Mouse (Mus musculus) left cerebral cortex, adult 18-20 months (tissue): ENCODE results near the gene Sva. TPM values are rescaled to one million over a fixed set of nuclear protein-coding genes. Genes with fewer than 3 reads are reported as not detected.

Source experiments
- DNase-seq, 2 experiments: peaks; one replicate each; pipeline ENCODE4 v3.0.0; 2021 to 2022; ENCODE audit warnings: low spot score in 2 of 2, mixed read lengths in 1 of 2
- long read RNA-seq, 2 experiments: library from polyadenylated mRNA; stranded (forward); transcript quantifications; one replicate each; pipeline ENCODE4 v2.0.0; 2021
- total RNA-seq, 2 experiments: library from RNA; stranded (reverse); gene quantifications; 2 replicates each; pipeline ENCODE4 v1.2.3; 2021

The Sva gene
- total RNA-seq, result not detected
- long read RNA-seq, experiment 1, result 0 reads
- long read RNA-seq, experiment 2, result 0 reads

DNA sequence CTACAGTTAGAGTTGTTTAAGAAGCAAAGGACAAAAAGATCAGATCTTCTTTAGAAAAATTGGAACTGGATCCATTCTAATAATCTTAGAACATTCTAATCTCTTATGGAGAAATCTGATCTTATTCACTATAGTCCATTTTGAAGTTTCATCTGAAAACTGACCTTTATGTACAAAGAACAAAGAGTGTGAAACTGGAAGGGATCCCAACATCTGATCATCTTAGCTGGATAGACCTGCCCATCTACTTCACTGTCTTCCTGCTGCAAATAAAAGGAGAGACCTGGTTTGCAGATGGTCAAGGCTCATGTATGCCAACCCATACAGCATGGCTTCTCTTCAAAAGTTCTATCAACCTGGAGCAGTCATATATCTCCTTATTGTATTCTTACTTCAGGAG is at the start of gene Sva:
TSS of gene Sva (plus strand) at position 301 of the 400 bp plus-strand sequence.
- no peak for DNase-seq

Other genes with a start within 250 kb of the Sva start
- not detected for gene Pip, start 190.9 kb upstream of the Sva start, total RNA-seq
- not detected for gene Sval2, start 185.4 kb upstream of the Sva start, total RNA-seq
- not detected for gene Sval1, start 86.8 kb upstream of the Sva start, total RNA-seq
- gene Sval3, start 70.3 kb upstream of the Sva start, total RNA-seq, result not detected
- gene Tas2r139, start 102.5 kb downstream of the Sva start, total RNA-seq, result not detected
- not detected for gene Tas2r144, start 176.9 kb downstream of the Sva start, total RNA-seq
- gene Gstk1, start 207.5 kb downstream of the Sva start, total RNA-seq, result 10 to 100 TPM; 11.0 to 14.9 TPM
- gene Tmem139, start 223.6 kb downstream of the Sva start, total RNA-seq, result not detected
- 10 to 100 TPM; 20.6 to 22.3 TPM for gene Casp2, start 226.6 kb downstream of the Sva start, total RNA-seq
- 1 to 10 TPM; 3.8 to 4.0 TPM for gene Clcn1, start 248.3 kb downstream of the Sva start, total RNA-seq